Mouse (Mus musculus) myocyte (in vitro differentiated cells): Measurements from ENCODE around the gene 1700001C19Rik. TPM values are rescaled to one million over a fixed set of nuclear protein-coding genes. Genes with fewer than 3 reads are reported as not detected.

Experiments
- H3K27me3 ChIP-seq: one replicate; pipeline ENCODE4 v1.6.1; 2011; ENCODE audit not compliant: control insufficient read depth, insufficient read depth, insufficient read length
- H3K36me3 ChIP-seq: one replicate; pipeline ENCODE4 v1.6.1; 2011; ENCODE audit not compliant: control insufficient read depth, insufficient read depth
- H3K4me2 ChIP-seq: one replicate; pipeline ENCODE4 v1.6.1; 2011; ENCODE audit warnings: low read depth, control low read depth
- H3K4me3 ChIP-seq: one replicate; pipeline ENCODE4 v1.5.1; 2011; ENCODE audit warnings: mild to moderate bottlenecking, control low read depth, moderate library complexity
- H3K79me2 ChIP-seq: one replicate; pipeline ENCODE4 v1.6.1; 2011; ENCODE audit not compliant: control insufficient read depth, insufficient read depth
- H3ac ChIP-seq: one replicate; pipeline ENCODE4 v1.6.1; 2011; ENCODE audit not compliant: control insufficient read depth, insufficient read length
- CEBPB ChIP-seq: IDR thresholded peaks from 2 replicates; pipeline ENCODE4 v1.6.1; 2011; ENCODE audit warnings: mild to moderate bottlenecking, moderate library complexity; ENCODE audit not compliant: poor library complexity, insufficient read depth, severe bottlenecking
- E2F4 ChIP-seq: IDR thresholded peaks from one replicate; pipeline ENCODE4 v1.6.1; 2011; ENCODE audit warnings: mild to moderate bottlenecking, control low read depth, moderate library complexity; ENCODE audit not compliant: insufficient read depth
- MAX ChIP-seq: IDR thresholded peaks from one replicate; pipeline ENCODE4 v1.6.1; 2011; ENCODE audit warnings: low read depth, mild to moderate bottlenecking, control low read depth
- MYOD1 ChIP-seq, 3 experiments: IDR thresholded peaks; one replicate each; pipeline ENCODE4 v1.6.1; 2011; ENCODE audit warnings: control low read depth in 2 of 3, low read depth in 2 of 3, mild to moderate bottlenecking in 2 of 3, moderate library complexity in 1 of 3; ENCODE audit not compliant: insufficient read length in 2 of 3, control insufficient read depth in 1 of 3
- MYOG ChIP-seq, 3 experiments: IDR thresholded peaks; one replicate each; pipeline ENCODE4 v1.6.1; 2011; ENCODE audit warnings: control low read depth in 2 of 3, low read depth in 2 of 3, mild to moderate bottlenecking in 2 of 3; ENCODE audit not compliant: insufficient read length in 2 of 3, control insufficient read depth in 1 of 3, insufficient read depth in 1 of 3
- POLR2A ChIP-seq: IDR thresholded peaks from one replicate; pipeline ENCODE4 v1.6.1; 2011; ENCODE audit warnings: low read depth, mild to moderate bottlenecking, control low read depth, moderate library complexity; ENCODE audit not compliant: insufficient read length
- POLR2AphosphoS2 ChIP-seq: IDR thresholded peaks from one replicate; pipeline ENCODE4 v1.6.1; 2011; ENCODE audit warnings: low read depth, control low read depth; ENCODE audit not compliant: insufficient read length
- REST ChIP-seq: IDR thresholded peaks from one replicate; pipeline ENCODE4 v1.6.1; 2011; ENCODE audit warnings: mild to moderate bottlenecking, control low read depth, moderate library complexity; ENCODE audit not compliant: insufficient read depth, insufficient read length
- SRF ChIP-seq: IDR thresholded peaks from one replicate; pipeline ENCODE4 v1.6.1; 2011; ENCODE audit warnings: low read depth; ENCODE audit not compliant: control insufficient read depth, insufficient read length
- TCF12 ChIP-seq: IDR thresholded peaks from one replicate; pipeline ENCODE4 v1.6.1; 2011; ENCODE audit warnings: mild to moderate bottlenecking, control low read depth; ENCODE audit not compliant: poor library complexity, insufficient read depth, severe bottlenecking
- TCF3 ChIP-seq: IDR thresholded peaks from one replicate; pipeline ENCODE4 v1.6.1; 2011; ENCODE audit warnings: low read depth, control low read depth; ENCODE audit not compliant: insufficient read length
- USF1 ChIP-seq: IDR thresholded peaks from one replicate; pipeline ENCODE4 v1.6.1; 2011; ENCODE audit warnings: low read depth, mild to moderate bottlenecking, control low read depth, moderate library complexity
- polyA plus RNA-seq: library from polyadenylated mRNA; unstranded; fragments of >200 nt; fragmentation: generic; extraction: Trizol; gene quantifications from one replicate; pipeline ENCODE4 v1.2.1, GENCODE M21; 2012; ENCODE audit warnings: missing spikeins

Gene 1700001C19Rik
- polyA plus RNA-seq, 1 experiment: not detected

DNA sequence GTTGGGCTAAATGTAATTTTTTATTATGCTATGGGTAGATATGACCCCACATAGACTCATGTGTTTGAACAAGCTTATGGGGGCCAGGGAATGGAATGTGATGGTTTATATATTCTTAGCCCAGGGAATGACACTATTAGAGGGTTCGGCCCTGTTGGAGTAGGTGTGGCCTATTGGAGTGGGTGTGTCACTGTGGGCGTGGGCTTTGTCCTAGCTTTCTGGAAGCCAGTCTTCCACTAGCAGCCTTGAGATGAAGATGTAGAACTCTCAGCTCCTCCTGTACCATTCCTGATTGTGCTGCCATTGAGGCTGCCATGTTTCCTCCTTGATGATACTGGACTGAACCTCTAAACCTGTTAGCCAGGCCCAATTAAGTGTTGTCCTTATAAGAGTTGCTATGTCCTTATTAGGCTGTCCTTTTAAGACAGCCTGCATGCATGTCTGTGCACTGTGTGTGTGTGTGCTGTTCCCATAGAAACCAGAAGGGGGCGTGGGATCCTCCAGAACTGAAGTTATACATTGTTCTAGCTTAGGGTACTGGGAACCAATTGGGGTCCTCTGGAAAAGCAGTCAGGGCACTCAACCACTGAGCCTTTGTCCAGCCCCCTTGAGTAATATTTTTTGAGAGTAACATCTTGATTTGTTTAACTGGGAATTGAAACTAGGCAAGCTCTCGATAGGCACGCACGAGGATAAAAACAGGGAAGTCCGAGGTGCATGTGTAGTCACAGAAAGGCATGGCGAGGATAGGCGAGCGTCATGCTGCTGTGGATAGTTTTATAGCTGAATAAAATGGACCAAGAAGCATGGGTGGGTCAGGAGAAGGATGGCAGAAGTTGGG lies 29.2 kb downstream of the 1700001C19Rik start:
- Histone ChIP-seq H3K4me3 (no peak overlapping the region), H3K79me2 (no peaks in the 10 kb centered on the region), H3K4me2 (no peak overlapping the region), H3ac (no peak overlapping the region), H3K36me3 (no peaks in the 10 kb centered on the region), H3K27me3 (peaks cover 53% of the 10 kb centered on the region)
- TF ChIP-seq MAX (no peak), POLR2AphosphoS2 (no peak), POLR2A (no peak), USF1 (no peak)

DNA sequence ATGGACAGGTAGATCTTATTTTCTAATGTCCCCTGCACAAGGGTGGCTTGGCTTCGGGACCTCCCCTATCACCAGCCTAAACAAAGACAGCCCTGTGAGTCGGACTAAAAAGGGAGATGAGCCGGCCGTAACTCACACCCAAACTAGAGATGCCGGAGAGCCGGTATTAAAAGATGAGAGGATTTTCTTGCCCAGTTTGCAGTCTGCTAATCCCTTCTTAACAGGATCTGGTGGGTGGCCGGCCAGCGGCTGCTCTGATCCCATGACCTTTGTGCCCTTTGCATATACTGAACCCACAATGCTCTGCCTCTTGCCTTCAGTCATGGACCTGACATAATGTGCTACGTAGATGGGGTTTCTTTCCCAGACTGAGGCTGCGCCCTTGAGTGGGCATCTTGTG lies 36.7 kb downstream of the 1700001C19Rik start, which contains the start of gene Guca1a:
Gene Guca1a, minus strand, starts transcription at position 134 of the 400 bp plus-strand sequence.
- Histone ChIP-seq H3K27me3 (peaks cover 45% of the 10 kb centered on the region), H3K4me2 (no peak within 1 kb of the TSS), H3K4me3 (no peak within 1 kb of the TSS), H3K79me2 (no peaks in the 10 kb centered on the region), H3ac (no peak within 1 kb of the TSS), H3K36me3 (no peaks in the 10 kb centered on the region)
- TF ChIP-seq REST: no peak
- no peak for TF ChIP-seq USF1
- TF ChIP-seq TCF12: no peak
- no peak for TF ChIP-seq POLR2AphosphoS2
- no peak for TF ChIP-seq SRF
- no peak for TF ChIP-seq TCF3
- TF ChIP-seq MYOD1 (IDR thresholded peaks at IDR 0.05; ENCODE audit: control insufficient read depth in 1 of 3, insufficient read length in 2 of 3, low read depth in 2 of 3): no peak
- TF ChIP-seq MYOG (IDR thresholded peaks at IDR 0.05; ENCODE audit: control insufficient read depth in 1 of 3, insufficient read depth in 1 of 3, insufficient read length in 2 of 3, low read depth in 2 of 3): no peak
- TF ChIP-seq CEBPB: no peak
- TF ChIP-seq MAX: no peak
- TF ChIP-seq E2F4: no peak
- TF ChIP-seq POLR2A: no peak

- H3K27me3 ChIP-seq: peaks cover 31% of the 10 kb centered on the region
- H3K4me2 ChIP-seq: no peak overlapping the region
- H3K79me2 ChIP-seq: no peaks in the 10 kb centered on the region
- no peak overlapping the region for H3ac ChIP-seq
- no peaks in the 10 kb centered on the region for H3K36me3 ChIP-seq
- no peak overlapping the region for H3K4me3 ChIP-seq
- TF ChIP-seq MYOG (IDR thresholded peaks at IDR 0.05; ENCODE audit: control insufficient read depth in 1 of 3, insufficient read depth in 1 of 3, insufficient read length in 2 of 3, low read depth in 2 of 3): no peak
- no peak for TF ChIP-seq E2F4
- no peak for TF ChIP-seq POLR2A
- no peak for TF ChIP-seq USF1
- no peak for TF ChIP-seq CEBPB
- TF ChIP-seq MYOD1 (IDR thresholded peaks at IDR 0.05; ENCODE audit: control insufficient read depth in 1 of 3, insufficient read length in 2 of 3, low read depth in 2 of 3): no peak
Observed at GRCm38 (mm10) chr17:47399091-47399490, 38.1 kb downstream of the 1700001C19Rik start.

- Histone ChIP-seq H3K4me2 (peak overlapping the region; percentile 55), H3K4me3 (peak overlapping the region; percentile 9), H3K36me3 (no peaks in the 10 kb centered on the region), H3ac (no peak overlapping the region), H3K79me2 (no peaks in the 10 kb centered on the region), H3K27me3 (peaks cover 19% of the 10 kb centered on the region)
- TF ChIP-seq POLR2AphosphoS2 (no peak), REST (no peak), E2F4 (no peak), TCF3 (no peak)
Observed at GRCm38 (mm10) chr17:47395376-47395913, 41.7 kb downstream of the 1700001C19Rik start.

DNA sequence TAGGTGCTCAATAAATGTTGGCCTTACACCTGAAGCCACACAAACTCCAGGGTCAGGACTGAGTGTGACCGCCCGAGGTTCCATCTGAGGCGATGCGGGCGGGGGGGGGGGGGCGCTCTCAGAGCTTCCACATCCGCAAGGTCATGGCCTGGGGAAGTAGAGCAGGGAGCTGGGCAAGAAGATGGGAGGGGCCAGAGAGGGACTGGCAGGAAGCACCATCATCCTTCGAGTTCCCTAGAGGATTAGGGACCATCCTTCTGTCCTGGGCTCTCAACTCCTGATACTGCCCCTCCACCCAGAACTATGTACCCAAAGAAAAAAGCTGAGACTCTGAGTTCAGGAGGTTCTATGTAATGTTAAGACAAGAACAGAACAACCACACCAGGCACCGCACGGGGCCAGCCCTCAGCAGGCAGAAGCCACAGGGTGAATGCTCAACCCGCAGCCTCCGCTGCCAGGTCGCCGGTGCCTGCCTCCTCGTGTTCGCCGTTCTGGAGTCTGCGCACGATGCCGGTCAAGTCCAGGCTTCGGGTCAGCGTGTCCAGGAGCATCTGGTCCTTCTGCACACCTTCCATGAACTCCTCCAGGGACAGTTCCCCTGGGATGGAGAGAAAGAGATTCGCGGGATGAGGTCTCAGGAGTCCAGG lies 42.8 kb downstream of the 1700001C19Rik start:
- Histone ChIP-seq H3K79me2 (no peaks in the 10 kb centered on the region), H3K27me3 (peaks cover 12% of the 10 kb centered on the region), H3K4me2 (peak overlapping the region; percentile 55), H3K4me3 (peak overlapping the region; percentile 9), H3K36me3 (no peaks in the 10 kb centered on the region), H3ac (no peak overlapping the region)
- no peak for TF ChIP-seq REST
- no peak for TF ChIP-seq TCF12
- TF ChIP-seq SRF: no peak
- no peak for TF ChIP-seq USF1
- no peak for TF ChIP-seq E2F4
- no peak for TF ChIP-seq POLR2AphosphoS2
- no peak for TF ChIP-seq MYOG (IDR thresholded peaks at IDR 0.05; ENCODE audit: control insufficient read depth in 1 of 3, insufficient read depth in 1 of 3, insufficient read length in 2 of 3, low read depth in 2 of 3)
- no peak for TF ChIP-seq POLR2A
- no peak for TF ChIP-seq CEBPB
